ENCODE assay signal across 8 mouse cellular contexts in the genomic region with DNA sequence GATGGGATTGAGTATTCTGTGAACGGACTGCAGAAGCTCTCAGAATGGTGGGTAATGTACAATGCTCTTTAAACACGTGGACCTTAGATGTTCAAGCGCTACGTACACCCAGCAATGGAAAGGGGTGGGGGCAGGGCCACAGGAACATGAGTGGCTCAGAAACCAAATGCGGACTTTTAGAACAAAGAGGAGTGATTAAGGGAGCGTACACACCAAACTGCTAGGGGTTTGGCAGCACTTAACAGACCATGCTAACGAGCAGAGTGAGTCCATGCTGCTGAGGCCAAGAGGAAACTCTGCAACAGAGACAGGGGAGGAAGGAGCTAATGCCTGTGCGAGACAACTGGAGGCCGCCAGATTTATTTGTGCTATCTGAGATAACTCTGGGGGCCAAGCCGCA. TPM values are rescaled to one million over a fixed set of nuclear protein-coding genes. Genes with fewer than 3 reads are reported as not detected.
DNase-seq lines count a peak whose midpoint lies in the region; ATAC-seq and TF ChIP-seq lines count a peak whose summit lies in the region.
"Had no signal": no experiment of that assay in that cellular context is flagged by ENCODE, and none has a peak within 500 bp of the region (broad histone marks: within the 10 kb centered on the region; RNA-seq: fewer than 3 reads in every experiment).

No protein-coding gene starts in this region.

- H3K27me3 ChIP-seq in kidney, embryonic 15.5 days, result peaks cover 35% of the 10 kb centered on the region
- H3K27me3 ChIP-seq in kidney, adult 2 months (replicated peaks; ENCODE audit: control insufficient read depth, insufficient read depth, low read length), result no peaks in the 10 kb centered on the region
- H3K27me3 ChIP-seq in embryonic facial prominence, embryonic 10.5 days (replicated peaks; ENCODE audit: low read depth, poor library complexity, severe bottlenecking), result peaks cover 59% of the 10 kb centered on the region
- H3K27me3 ChIP-seq in forebrain, embryonic 11.5 days (ENCODE audit: control insufficient read depth, insufficient read depth, low read length), result peaks cover 2% of the 10 kb centered on the region; the same call in 1 of the 2 replicates
- H3K27me3 ChIP-seq in limb, embryonic 14.5 days (ENCODE audit: control insufficient read depth, insufficient read depth, low read length), result 0 out of 2 replicates have a peak, but pooled peaks cover 7% of the 10 kb centered on the region

- 7% methylated on average over 10 of the region's 10 CpGs for WGBS in kidney, embryonic 15.5 days
- WGBS in kidney, adult 2 months, result 21% methylated on average over 10 of the region's 10 CpGs
- 29% methylated on average over 10 of the region's 10 CpGs for WGBS in embryonic facial prominence, embryonic 10.5 days
- WGBS in forebrain, embryonic 11.5 days, result 19% methylated on average over 10 of the region's 10 CpGs
- 16% methylated on average over 10 of the region's 10 CpGs for WGBS in limb, embryonic 14.5 days

- no peak for TF ChIP-seq CTCF in kidney, adult 2 months (conservative IDR thresholded peaks at IDR 0.05; ENCODE audit: insufficient read depth, insufficient read length, low read depth, low read length)

- H3K27ac ChIP-seq in kidney, embryonic 15.5 days, result peak overlapping the region; percentile 22; the same call in 1 of the 2 replicates
- H3K27ac ChIP-seq in kidney, adult 2 months (ENCODE audit: insufficient read depth, low read depth, low read length), result no peak overlapping the region
- H3K27ac ChIP-seq in embryonic facial prominence, embryonic 10.5 days (replicated peaks), result peak overlapping the region; percentile 49
- H3K27ac ChIP-seq in forebrain, embryonic 11.5 days (ENCODE audit: low read depth, low read length), result no peak overlapping the region
- H3K27ac ChIP-seq in limb, embryonic 14.5 days (replicated peaks; ENCODE audit: low read depth, low read length), result no peak overlapping the region

- no peak overlapping the region for H3K4me3 ChIP-seq in kidney, embryonic 15.5 days (replicated peaks)
- no peak overlapping the region for H3K4me3 ChIP-seq in kidney, adult 2 months (ENCODE audit: insufficient read depth, low read depth, low read length)
- H3K4me3 ChIP-seq in embryonic facial prominence, embryonic 10.5 days, result no peak overlapping the region; the same call in 1 of the 2 replicates
- H3K4me3 ChIP-seq in forebrain, embryonic 11.5 days (ENCODE audit: low read depth, low read length), result no peak overlapping the region
- no peak overlapping the region for H3K4me3 ChIP-seq in limb, embryonic 14.5 days (replicated peaks; ENCODE audit: low read length)

- no peak overlapping the region for H3K9ac ChIP-seq in kidney, embryonic 15.5 days
- peak overlapping the region; percentile 37 for H3K9ac ChIP-seq in forebrain, embryonic 11.5 days (ENCODE audit: low read length)
- no peak overlapping the region for H3K9ac ChIP-seq in limb, embryonic 14.5 days (ENCODE audit: low read depth, low read length, severe bottlenecking)

- H3K9me3 ChIP-seq in kidney, embryonic 15.5 days (replicated peaks), result no peaks in the 10 kb centered on the region
- no peaks in the 10 kb centered on the region for H3K9me3 ChIP-seq in embryonic facial prominence, embryonic 10.5 days
- no peaks in the 10 kb centered on the region for H3K9me3 ChIP-seq in forebrain, embryonic 11.5 days (ENCODE audit: control insufficient read depth, low read length)
- H3K9me3 ChIP-seq in limb, embryonic 14.5 days (ENCODE audit: control insufficient read depth, low read length), result 0 out of 2 replicates have a peak, but pooled peaks cover under 1% of the 10 kb centered on the region

- peak; percentile 37; the same call in 1 of the 2 replicates for ATAC-seq in kidney, embryonic 15.5 days (replicated peaks; ENCODE audit: low FRiP score)
- ATAC-seq in forebrain, embryonic 11.5 days (replicated peaks; ENCODE audit: low FRiP score), result peak; percentile 57
- peak; percentile 59; the same call in 1 of the 2 replicates for ATAC-seq in limb, embryonic 14.5 days (ENCODE audit: low FRiP score, low read depth)

- DNase-seq in kidney, adult 2 months, result no peak
- peak; percentile 43 for DNase-seq in embryonic facial prominence, embryonic 10.5 days (ENCODE audit: low spot score)
- peak; percentile 58 for DNase-seq in forebrain, embryonic 11.5 days (ENCODE audit: low spot score)
- peak; percentile 35 for DNase-seq in limb, embryonic 14.5 days (ENCODE audit: low spot score)
- no peak for DNase-seq in urinary bladder, postnatal 4 days (ENCODE audit: low spot score in 2 of 2)
- no peak for DNase-seq in right cerebral cortex, postnatal 14 days
- DNase-seq: thymus, postnatal 25 days had no signal

- H3K4me2 ChIP-seq in kidney, embryonic 15.5 days, result peak overlapping the region; percentile 39
- peak overlapping the region; percentile 18; the same call in 1 of the 2 replicates for H3K4me2 ChIP-seq in forebrain, embryonic 11.5 days (ENCODE audit: low read depth, low read length, severe bottlenecking)
- H3K4me2 ChIP-seq in limb, embryonic 14.5 days (replicated peaks; ENCODE audit: low read depth, low read length, severe bottlenecking), result no peak overlapping the region

- H3K4me1 ChIP-seq in kidney, embryonic 15.5 days, result peaks cover 40% of the 10 kb centered on the region
- no peaks in the 10 kb centered on the region for H3K4me1 ChIP-seq in kidney, adult 2 months (ENCODE audit: control insufficient read depth, insufficient read depth, low read length)
- H3K4me1 ChIP-seq in embryonic facial prominence, embryonic 10.5 days, result peaks cover 46% of the 10 kb centered on the region
- peaks cover 13% of the 10 kb centered on the region for H3K4me1 ChIP-seq in forebrain, embryonic 11.5 days (replicated peaks; ENCODE audit: control insufficient read depth, insufficient read depth, low read length)
- H3K4me1 ChIP-seq in limb, embryonic 14.5 days (ENCODE audit: control insufficient read depth, insufficient read depth, low read length), result peaks cover 21% of the 10 kb centered on the region

- no peaks in the 10 kb centered on the region for H3K36me3 ChIP-seq in kidney, embryonic 15.5 days
- no peaks in the 10 kb centered on the region for H3K36me3 ChIP-seq in kidney, adult 2 months (ENCODE audit: control insufficient read depth, insufficient read depth, low read length)
- peaks cover 4% of the 10 kb centered on the region for H3K36me3 ChIP-seq in embryonic facial prominence, embryonic 10.5 days (replicated peaks)
- no peaks in the 10 kb centered on the region for H3K36me3 ChIP-seq in forebrain, embryonic 11.5 days (ENCODE audit: control insufficient read depth, insufficient read depth, low read length)
- H3K36me3 ChIP-seq in limb, embryonic 14.5 days (ENCODE audit: control insufficient read depth, insufficient read depth, low read length), result no peaks in the 10 kb centered on the region; the same call in 1 of the 2 replicates

- TF ChIP-seq POLR2A in kidney, adult 2 months (IDR thresholded peaks at IDR 0.05; ENCODE audit: low read depth, low read length), result no peak
- TF ChIP-seq POLR2A in limb, embryonic 14.5 days (IDR thresholded peaks at IDR 0.05; ENCODE audit: borderline replicate concordance, extremely low read depth, insufficient read depth, insufficient read length), result no peak

RNA-seq across cellular contexts. Expression of a gene that starts 58.6 kb away (rescaled TPM):
- polyA plus RNA-seq in kidney, embryonic 15.5 days (2015; fragmentation: Nextera tagmentation; extraction: Ambion mirVana), result 2.1 and 2.5 TPM in 2 replicates
- 8.1 and 9.9 TPM in 2 replicates for polyA plus RNA-seq in kidney, adult 2 months (2012; rRNA removed)
- polyA plus RNA-seq in embryonic facial prominence, embryonic 10.5 days (2016; fragmentation: Nextera tagmentation; extraction: Ambion mirVana), result 0.87 and 1.5 TPM in 2 replicates
- polyA plus RNA-seq in forebrain, embryonic 11.5 days (2014; fragmentation: Nextera tagmentation; extraction: Ambion mirVana), result 1.2 and 1.3 TPM in 2 replicates
- 5.9 and 7.0 TPM in 2 replicates for polyA plus RNA-seq in limb, embryonic 14.5 days (2012; rRNA removed)
- 0.97 and 1.4 TPM in 2 replicates for polyA plus RNA-seq in limb, embryonic 14.5 days (2014; fragmentation: Nextera tagmentation; extraction: Ambion mirVana)

Comparison
In these comparisons a context has a peak if more than half of its experiments do, and no peak if none do; other contexts are left out.
1. H3K27ac ChIP-seq: peak in kidney, embryonic 15.5 days (single experiment) and embryonic facial prominence, embryonic 10.5 days (single experiment); none in kidney, adult 2 months (single experiment), forebrain, embryonic 11.5 days (single experiment) and limb, embryonic 14.5 days (single experiment).
2. DNase-seq: peak in embryonic facial prominence, embryonic 10.5 days (single experiment), forebrain, embryonic 11.5 days (single experiment) and limb, embryonic 14.5 days (single experiment); none in kidney, adult 2 months (single experiment), urinary bladder, postnatal 4 days (0 of 2) and right cerebral cortex, postnatal 14 days (single experiment).
3. Peak in every context shown above with its lines, with median percentiles within 50 percentile points of each other: ATAC-seq.